Mouse (Mus musculus): ENCODE measurements at regions not wholly inside any gene's neighbourhood (a gene's known extent, or its start where the extent isn't known, plus 50 kb on each side); places are given as distances from the start of the nearest gene placed in this dataset.

GRCm38 (mm10) chr1:119255386-119256096 is 166.5 kb downstream of the Inhbb start:
- no peak overlapping the region for H3K9ac ChIP-seq (ENCODE audit: insufficient read depth, low read depth, low read length, poor library complexity, severe bottlenecking)
- in situ Hi-C loops (cut with MboI; ENCODE audit: low sequenced_read_pairs in 2 of 2, unreplicated experiment in 2 of 2), result no loop called here
- TF ChIP-seq MAFK (IDR thresholded peaks at IDR 0.05; ENCODE audit: insufficient read depth, low read depth, low read length), result no peak

GRCm38 (mm10) chr1:119254928-119255327 is 167.1 kb downstream of the Inhbb start:
- DNase-seq (ENCODE audit: low read depth, low spot score), result no peak
- Histone ChIP-seq H3K27ac (ENCODE audit: insufficient read depth, low read depth, low read length, poor library complexity, severe bottlenecking) (no peak overlapping the region), H3K4me3 (ENCODE audit: insufficient read depth in 1 of 2, low read depth in 1 of 2, low read length in 2 of 2, poor library complexity in 1 of 2, severe bottlenecking in 1 of 2) (no peak overlapping the region), H3K9me3 (ENCODE audit: control insufficient read depth, insufficient read depth, low read depth, low read length) (no peaks in the 10 kb centered on the region), H3K4me1 (ENCODE audit: control insufficient read depth in 2 of 2, insufficient read depth in 2 of 2, low read length in 2 of 2, poor library complexity in 1 of 2) (peaks cover 0 to 3% of the 10 kb centered on the region in 2 experiments; a peak in 1 of 4 replicates), H3K9ac (ENCODE audit: insufficient read depth, low read depth, low read length, poor library complexity, severe bottlenecking) (no peak overlapping the region), H3K36me3 (ENCODE audit: control insufficient read depth, insufficient read depth, low read length, poor library complexity, severe bottlenecking) (no peaks in the 10 kb centered on the region)
- TF ChIP-seq HCFC1 (IDR thresholded peaks at IDR 0.05; ENCODE audit: borderline replicate concordance, insufficient read depth, low read length) (no peak), MAFK (IDR thresholded peaks at IDR 0.05; ENCODE audit: insufficient read depth, low read depth, low read length) (no peak), ZNF384 (IDR thresholded peaks at IDR 0.05; ENCODE audit: low read depth, low read length) (no peak), ZC3H11A (IDR thresholded peaks at IDR 0.05; ENCODE audit: borderline replicate concordance, low read depth, low read length) (no peak), CHD2 (IDR thresholded peaks at IDR 0.05; ENCODE audit: low read depth, low read length) (no peak)
- in situ Hi-C loops (cut with MboI; ENCODE audit: low sequenced_read_pairs in 2 of 2, unreplicated experiment in 2 of 2), result no loop called here

More at GRCm38 (mm10) chr1:119255386-119256096, 166.5 kb downstream of the Inhbb start:
- no peak overlapping the region for H3K4me3 ChIP-seq (ENCODE audit: insufficient read depth in 1 of 2, low read depth in 1 of 2, low read length in 2 of 2, poor library complexity in 1 of 2, severe bottlenecking in 1 of 2)
- no peak overlapping the region for H3K27ac ChIP-seq (ENCODE audit: insufficient read depth, low read depth, low read length, poor library complexity, severe bottlenecking)
- no peaks in the 10 kb centered on the region for H3K9me3 ChIP-seq (ENCODE audit: control insufficient read depth, insufficient read depth, low read depth, low read length)
- no peak for DNase-seq (ENCODE audit: low read depth, low spot score)
- H3K36me3 ChIP-seq (ENCODE audit: control insufficient read depth, insufficient read depth, low read length, poor library complexity, severe bottlenecking), result no peaks in the 10 kb centered on the region
- H3K4me1 ChIP-seq (ENCODE audit: control insufficient read depth in 2 of 2, insufficient read depth in 2 of 2, low read length in 2 of 2, poor library complexity in 1 of 2), result peaks cover 0 to 3% of the 10 kb centered on the region in 2 experiments; a peak in 1 of 4 replicates

GRCm38 (mm10) chr1:119253371-119253851 is 168.6 kb downstream of the Inhbb start:
- in situ Hi-C loops (cut with MboI; ENCODE audit: low sequenced_read_pairs in 2 of 2, unreplicated experiment in 2 of 2), result no loop called here
- TF ChIP-seq MAFK (IDR thresholded peaks at IDR 0.05; ENCODE audit: insufficient read depth, low read depth, low read length) (no peak), ZC3H11A (IDR thresholded peaks at IDR 0.05; ENCODE audit: borderline replicate concordance, low read depth, low read length) (no peak), CHD2 (IDR thresholded peaks at IDR 0.05; ENCODE audit: low read depth, low read length) (no peak), ZNF384 (IDR thresholded peaks at IDR 0.05; ENCODE audit: low read depth, low read length) (no peak)
- Histone ChIP-seq H3K36me3 (ENCODE audit: control insufficient read depth, insufficient read depth, low read length, poor library complexity, severe bottlenecking) (no peaks in the 10 kb centered on the region), H3K9ac (ENCODE audit: insufficient read depth, low read depth, low read length, poor library complexity, severe bottlenecking) (no peak overlapping the region), H3K9me3 (ENCODE audit: control insufficient read depth, insufficient read depth, low read depth, low read length) (no peaks in the 10 kb centered on the region), H3K4me3 (ENCODE audit: insufficient read depth in 1 of 2, low read depth in 1 of 2, low read length in 2 of 2, poor library complexity in 1 of 2, severe bottlenecking in 1 of 2) (no peak overlapping the region), H3K4me1 (ENCODE audit: control insufficient read depth in 2 of 2, insufficient read depth in 2 of 2, low read length in 2 of 2, poor library complexity in 1 of 2) (peaks cover 0 to 3% of the 10 kb centered on the region in 2 experiments; a peak in 1 of 4 replicates), H3K27ac (ENCODE audit: insufficient read depth, low read depth, low read length, poor library complexity, severe bottlenecking) (no peak overlapping the region; the same call in 1 of the 2 replicates)
- no peak for DNase-seq (ENCODE audit: low read depth, low spot score)

GRCm38 (mm10) chr1:119252403-119252802 is 169.6 kb downstream of the Inhbb start:
- DNase-seq (ENCODE audit: low read depth, low spot score), result no peak
- no peaks in the 10 kb centered on the region for H3K9me3 ChIP-seq (ENCODE audit: control insufficient read depth, insufficient read depth, low read depth, low read length)
- H3K4me1 ChIP-seq (ENCODE audit: control insufficient read depth in 2 of 2, insufficient read depth in 2 of 2, low read length in 2 of 2, poor library complexity in 1 of 2), result peaks cover 0 to 3% of the 10 kb centered on the region in 2 experiments; a peak in 1 of 4 replicates
- H3K36me3 ChIP-seq (ENCODE audit: control insufficient read depth, insufficient read depth, low read length, poor library complexity, severe bottlenecking), result no peaks in the 10 kb centered on the region
- H3K9ac ChIP-seq (ENCODE audit: insufficient read depth, low read depth, low read length, poor library complexity, severe bottlenecking), result no peak overlapping the region
- H3K27ac ChIP-seq (ENCODE audit: insufficient read depth, low read depth, low read length, poor library complexity, severe bottlenecking), result no peak overlapping the region
- no peak overlapping the region for H3K4me3 ChIP-seq (ENCODE audit: insufficient read depth in 1 of 2, low read depth in 1 of 2, low read length in 2 of 2, poor library complexity in 1 of 2, severe bottlenecking in 1 of 2)
- no peak for TF ChIP-seq HCFC1 (IDR thresholded peaks at IDR 0.05; ENCODE audit: borderline replicate concordance, insufficient read depth, low read length)
- no peak for TF ChIP-seq ZNF384 (IDR thresholded peaks at IDR 0.05; ENCODE audit: low read depth, low read length)
- no peak for TF ChIP-seq CHD2 (IDR thresholded peaks at IDR 0.05; ENCODE audit: low read depth, low read length)
- TF ChIP-seq MAFK (IDR thresholded peaks at IDR 0.05; ENCODE audit: insufficient read depth, low read depth, low read length), result no peak
- no peak for TF ChIP-seq ZC3H11A (IDR thresholded peaks at IDR 0.05; ENCODE audit: borderline replicate concordance, low read depth, low read length)
- in situ Hi-C loops (cut with MboI; ENCODE audit: low sequenced_read_pairs in 2 of 2, unreplicated experiment in 2 of 2), result no loop called here
